Mouse (Mus musculus) cerebellum, adult 8-10 months (tissue): ENCODE data around the gene Sympk.
A peak's percentile ranks its signal among the peaks of the same experiment; 100 is the strongest.

Experiments
- DNase-seq: peaks from one replicate; pipeline ENCODE4 v3.0.0; 2022

Gene Sympk

GRCm38 (mm10) chr7:19024096-19024506, at the start of gene Sympk:
Gene Sympk, plus strand, starts transcription at chr7:19024377.
- peak; percentile 93 for DNase-seq

- no peak for DNase-seq
Observed at GRCm38 (mm10) chr7:18978381-18978780, 45.8 kb upstream of the Sympk start.

- no peak for DNase-seq
Observed at GRCm38 (mm10) chr7:18986503-18986902, 37.7 kb upstream of the Sympk start.

- DNase-seq: no peak
Observed at GRCm38 (mm10) chr7:18987100-18987499, 37.1 kb upstream of the Sympk start, which contains the start of gene Nanos2. Gene Nanos2, plus strand, starts transcription at chr7:18987400.

- peak; percentile 30 for DNase-seq
Observed at GRCm38 (mm10) chr7:18987747-18988146, 36.4 kb upstream of the Sympk start.

- DNase-seq: peak; percentile 22
Observed at GRCm38 (mm10) chr7:18988780-18989179, 35.4 kb upstream of the Sympk start.

- peak; percentile 63 for DNase-seq
Observed at GRCm38 (mm10) chr7:18989995-18990394, 34.2 kb upstream of the Sympk start.

- DNase-seq: peak; percentile 100
Observed at GRCm38 (mm10) chr7:18990601-18991295, 33.4 kb upstream of the Sympk start, which contains the start of gene Mypop. Gene Mypop, plus strand, starts transcription at chr7:18991245.

GRCm38 (mm10) chr7:18991660-18992293, 32.4 kb upstream of the Sympk start:
- DNase-seq: peak; percentile 68

- DNase-seq: peak; percentile 60
Observed at GRCm38 (mm10) chr7:18992294-18992675, 31.9 kb upstream of the Sympk start.

GRCm38 (mm10) chr7:18993036-18993435, 31.1 kb upstream of the Sympk start:
- peak; percentile 15 for DNase-seq

GRCm38 (mm10) chr7:18998835-18999234, 25.3 kb upstream of the Sympk start:
- DNase-seq: no peak

- DNase-seq: no peak
Observed at GRCm38 (mm10) chr7:19000421-19000820, 23.8 kb upstream of the Sympk start.

GRCm38 (mm10) chr7:19001066-19001806, 22.9 kb upstream of the Sympk start:
- DNase-seq: no peak

- DNase-seq: no peak
Observed at GRCm38 (mm10) chr7:19001807-19002085, 22.4 kb upstream of the Sympk start.

- no peak for DNase-seq
Observed at GRCm38 (mm10) chr7:19002115-19002514, 22.1 kb upstream of the Sympk start.

GRCm38 (mm10) chr7:19002848-19003498, 21.2 kb upstream of the Sympk start:
- DNase-seq: peak; percentile 80

GRCm38 (mm10) chr7:19003902-19004630, 20.1 kb upstream of the Sympk start, which contains the start of gene Irf2bp1:
Gene Irf2bp1, plus strand, starts transcription at chr7:19004044.
- peak; percentile 96 for DNase-seq

- peak; percentile 65 for DNase-seq
Observed at GRCm38 (mm10) chr7:19004631-19005079, 19.5 kb upstream of the Sympk start.

- DNase-seq: no peak
Observed at GRCm38 (mm10) chr7:19005417-19006121, 18.6 kb upstream of the Sympk start.

- peak; percentile 85 for DNase-seq
Observed at GRCm38 (mm10) chr7:19006476-19006875, 17.7 kb upstream of the Sympk start.
